Mouse (Mus musculus): ENCODE measurements around the gene Cfap57. TPM values are rescaled to one million over a fixed set of nuclear protein-coding genes. Genes with fewer than 3 reads are reported as not detected.

Gene Cfap57
- polyA plus RNA-seq, 1 experiment from 2014 or later = 1.5 TPM

- Histone ChIP-seq H3K4me3 (ENCODE audit: low read depth, low read length) (no peak overlapping the region), H3K4me2 (no peak overlapping the region), H3K36me3 (ENCODE audit: control insufficient read depth, insufficient read depth, low read length) (no peaks in the 10 kb centered on the region), H3K27ac (ENCODE audit: low read depth, low read length) (no peak overlapping the region), H3K4me1 (ENCODE audit: control insufficient read depth, insufficient read depth, low read length) (no peaks in the 10 kb centered on the region), H3K9ac (ENCODE audit: low read depth, low read length) (no peak overlapping the region), H3K27me3 (ENCODE audit: control insufficient read depth, insufficient read depth, low read length) (no peaks in the 10 kb centered on the region; the same call in 1 of the 2 replicates), H3K9me3 (replicated peaks; ENCODE audit: control insufficient read depth, low read length) (no peaks in the 10 kb centered on the region)
- no peak for ATAC-seq (replicated peaks; ENCODE audit: insufficient number of reproducible peaks, low FRiP score, low TSS enrichment)
- WGBS (ENCODE audit: insufficient replicate concordance) = 80% methylated on average over 7 of the region's 7 CpGs
Observed at GRCm38 (mm10) chr4:118533605-118534004, 87.0 kb downstream of the Cfap57 start.

- 40% methylated on average over 3 of the region's 4 CpGs for WGBS (ENCODE audit: insufficient replicate concordance)
- ATAC-seq (replicated peaks; ENCODE audit: insufficient number of reproducible peaks, low FRiP score, low TSS enrichment) = no peak
Observed at GRCm38 (mm10) chr4:118533156-118533555, 87.4 kb downstream of the Cfap57 start.

GRCm38 (mm10) chr4:118532663-118533062 lies 87.9 kb downstream of the Cfap57 start:
- ATAC-seq (replicated peaks; ENCODE audit: insufficient number of reproducible peaks, low FRiP score, low TSS enrichment) = no peak
- Histone ChIP-seq H3K27me3 (ENCODE audit: control insufficient read depth, insufficient read depth, low read length) (no peaks in the 10 kb centered on the region; the same call in 1 of the 2 replicates), H3K9ac (ENCODE audit: low read depth, low read length) (no peak overlapping the region), H3K27ac (ENCODE audit: low read depth, low read length) (no peak overlapping the region), H3K9me3 (replicated peaks; ENCODE audit: control insufficient read depth, low read length) (no peaks in the 10 kb centered on the region), H3K4me1 (ENCODE audit: control insufficient read depth, insufficient read depth, low read length) (no peaks in the 10 kb centered on the region), H3K4me3 (ENCODE audit: low read depth, low read length) (no peak overlapping the region), H3K36me3 (ENCODE audit: control insufficient read depth, insufficient read depth, low read length) (no peaks in the 10 kb centered on the region), H3K4me2 (no peak overlapping the region)
- 66% methylated on average over 5 of the region's 5 CpGs for WGBS (ENCODE audit: insufficient replicate concordance)

More at GRCm38 (mm10) chr4:118533156-118533555, 87.4 kb downstream of the Cfap57 start:
- Histone ChIP-seq H3K4me2 (no peak overlapping the region), H3K9me3 (replicated peaks; ENCODE audit: control insufficient read depth, low read length) (no peaks in the 10 kb centered on the region), H3K9ac (ENCODE audit: low read depth, low read length) (no peak overlapping the region), H3K4me1 (ENCODE audit: control insufficient read depth, insufficient read depth, low read length) (no peaks in the 10 kb centered on the region), H3K36me3 (ENCODE audit: control insufficient read depth, insufficient read depth, low read length) (no peaks in the 10 kb centered on the region), H3K4me3 (ENCODE audit: low read depth, low read length) (no peak overlapping the region), H3K27me3 (ENCODE audit: control insufficient read depth, insufficient read depth, low read length) (no peaks in the 10 kb centered on the region; the same call in 1 of the 2 replicates), H3K27ac (ENCODE audit: low read depth, low read length) (no peak overlapping the region)

GRCm38 (mm10) chr4:118527720-118528119 lies 92.9 kb downstream of the Cfap57 start:
- Histone ChIP-seq H3K4me1 (ENCODE audit: control insufficient read depth, insufficient read depth, low read length) (no peaks in the 10 kb centered on the region), H3K27ac (ENCODE audit: low read depth, low read length) (no peak overlapping the region), H3K27me3 (ENCODE audit: control insufficient read depth, insufficient read depth, low read length) (peaks cover 4% of the 10 kb centered on the region; the same call in 1 of the 2 replicates), H3K36me3 (ENCODE audit: control insufficient read depth, insufficient read depth, low read length) (no peaks in the 10 kb centered on the region), H3K4me2 (no peak overlapping the region), H3K4me3 (ENCODE audit: low read depth, low read length) (no peak overlapping the region), H3K9ac (ENCODE audit: low read depth, low read length) (no peak overlapping the region), H3K9me3 (replicated peaks; ENCODE audit: control insufficient read depth, low read length) (no peaks in the 10 kb centered on the region)
- 83% methylated on average over 6 of the region's 6 CpGs for WGBS (ENCODE audit: insufficient replicate concordance)
- no peak for ATAC-seq (replicated peaks; ENCODE audit: insufficient number of reproducible peaks, low FRiP score, low TSS enrichment)

GRCm38 (mm10) chr4:118527335-118527681 lies 93.3 kb downstream of the Cfap57 start:
- H3K27me3 ChIP-seq (ENCODE audit: control insufficient read depth, insufficient read depth, low read length) = peaks cover 4% of the 10 kb centered on the region; the same call in 1 of the 2 replicates
- ATAC-seq (replicated peaks; ENCODE audit: insufficient number of reproducible peaks, low FRiP score, low TSS enrichment) = no peak
- H3K9me3 ChIP-seq (replicated peaks; ENCODE audit: control insufficient read depth, low read length) = no peaks in the 10 kb centered on the region
- H3K4me2 ChIP-seq = no peak overlapping the region
- H3K9ac ChIP-seq (ENCODE audit: low read depth, low read length) = no peak overlapping the region
- WGBS (ENCODE audit: insufficient replicate concordance) = 51% methylated on average over 5 of the region's 5 CpGs
- no peak overlapping the region for H3K4me3 ChIP-seq (ENCODE audit: low read depth, low read length)
- H3K27ac ChIP-seq (ENCODE audit: low read depth, low read length) = no peak overlapping the region
- H3K4me1 ChIP-seq (ENCODE audit: control insufficient read depth, insufficient read depth, low read length) = no peaks in the 10 kb centered on the region
- no peaks in the 10 kb centered on the region for H3K36me3 ChIP-seq (ENCODE audit: control insufficient read depth, insufficient read depth, low read length)

- Histone ChIP-seq H3K4me3 (ENCODE audit: low read depth, low read length) (no peak within 1 kb of the TSS), H3K4me1 (ENCODE audit: control insufficient read depth, insufficient read depth, low read length) (no peaks in the 10 kb centered on the region), H3K4me2 (no peak within 1 kb of the TSS), H3K9me3 (replicated peaks; ENCODE audit: control insufficient read depth, low read length) (no peaks in the 10 kb centered on the region), H3K36me3 (ENCODE audit: control insufficient read depth, insufficient read depth, low read length) (no peaks in the 10 kb centered on the region), H3K9ac (ENCODE audit: low read depth, low read length) (no peak within 1 kb of the TSS), H3K27ac (ENCODE audit: low read depth, low read length) (no peak within 1 kb of the TSS), H3K27me3 (ENCODE audit: control insufficient read depth, insufficient read depth, low read length) (peaks cover 4% of the 10 kb centered on the region; the same call in 1 of the 2 replicates)
- no peak for ATAC-seq (replicated peaks; ENCODE audit: insufficient number of reproducible peaks, low FRiP score, low TSS enrichment)
- 37% methylated on average over 17 of the region's 17 CpGs for WGBS (ENCODE audit: insufficient replicate concordance)
Observed at GRCm38 (mm10) chr4:118526408-118527334, 93.9 kb downstream of the Cfap57 start, which contains the start of gene 2610528J11Rik. Gene 2610528J11Rik (plus strand): TSS chr4:118526999.

- Histone ChIP-seq H3K27ac (ENCODE audit: low read depth, low read length) (no peak overlapping the region), H3K9me3 (replicated peaks; ENCODE audit: control insufficient read depth, low read length) (no peaks in the 10 kb centered on the region), H3K4me3 (ENCODE audit: low read depth, low read length) (no peak overlapping the region), H3K27me3 (ENCODE audit: control insufficient read depth, insufficient read depth, low read length) (peaks cover 4% of the 10 kb centered on the region; the same call in 1 of the 2 replicates), H3K4me1 (ENCODE audit: control insufficient read depth, insufficient read depth, low read length) (no peaks in the 10 kb centered on the region), H3K4me2 (no peak overlapping the region), H3K9ac (ENCODE audit: low read depth, low read length) (no peak overlapping the region), H3K36me3 (ENCODE audit: control insufficient read depth, insufficient read depth, low read length) (no peaks in the 10 kb centered on the region)
- no peak for ATAC-seq (replicated peaks; ENCODE audit: insufficient number of reproducible peaks, low FRiP score, low TSS enrichment)
- 66% methylated on average over 3 of the region's 3 CpGs for WGBS (ENCODE audit: insufficient replicate concordance)
Observed at GRCm38 (mm10) chr4:118525779-118526178, 94.8 kb downstream of the Cfap57 start.

GRCm38 (mm10) chr4:118523976-118524375 lies 96.6 kb downstream of the Cfap57 start:
- no peak overlapping the region for H3K9ac ChIP-seq (ENCODE audit: low read depth, low read length)
- 60% methylated on average over 7 of the region's 7 CpGs for WGBS (ENCODE audit: insufficient replicate concordance)
- no peaks in the 10 kb centered on the region for H3K9me3 ChIP-seq (replicated peaks; ENCODE audit: control insufficient read depth, low read length)
- peaks cover 4% of the 10 kb centered on the region; the same call in 1 of the 2 replicates for H3K27me3 ChIP-seq (ENCODE audit: control insufficient read depth, insufficient read depth, low read length)
- no peaks in the 10 kb centered on the region for H3K36me3 ChIP-seq (ENCODE audit: control insufficient read depth, insufficient read depth, low read length)
- H3K27ac ChIP-seq (ENCODE audit: low read depth, low read length) = no peak overlapping the region
- H3K4me2 ChIP-seq = no peak overlapping the region
- no peaks in the 10 kb centered on the region for H3K4me1 ChIP-seq (ENCODE audit: control insufficient read depth, insufficient read depth, low read length)
- no peak overlapping the region for H3K4me3 ChIP-seq (ENCODE audit: low read depth, low read length)
- ATAC-seq (replicated peaks; ENCODE audit: insufficient number of reproducible peaks, low FRiP score, low TSS enrichment) = no peak

Data from heart, embryonic 11.5 days (tissue).